Mouse (Mus musculus): ENCODE measurements around the gene Ncoa5.

DNA sequence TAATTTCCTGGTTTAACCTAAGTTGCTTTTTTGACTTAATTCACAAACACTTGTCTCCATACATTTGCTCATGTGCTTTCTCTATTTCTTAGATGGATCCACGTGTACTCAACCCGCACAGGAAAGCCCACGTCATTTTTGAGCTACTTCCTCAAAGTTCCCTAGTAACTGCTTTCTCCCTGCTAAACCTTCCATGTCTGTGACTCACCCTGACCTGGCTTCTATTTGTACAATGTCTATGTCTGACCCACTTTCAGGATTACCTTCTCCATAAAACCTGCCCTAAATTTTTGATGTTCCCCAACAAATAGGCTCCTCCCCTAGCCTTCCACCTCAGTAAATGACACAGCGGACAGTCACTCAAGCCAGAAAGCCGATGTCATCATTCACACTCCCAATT, 19.7 kb downstream of the Ncoa5 start:
- no peak for TF ChIP-seq CTCF (conservative IDR thresholded peaks at IDR 0.05; ENCODE audit: insufficient read depth, insufficient read length, low read depth, low read length)
- no peak for TF ChIP-seq POLR2A (IDR thresholded peaks at IDR 0.05; ENCODE audit: low read depth, low read length)
